Mouse (Mus musculus) activated CD4-positive, CD25-positive, alpha-beta regulatory T cell, adult 4 months (primary cell): ENCODE results near the gene Ece2. TPM values are rescaled to one million over a fixed set of nuclear protein-coding genes. Genes with fewer than 3 reads are reported as not detected.

Experiments
- ATAC-seq: one replicate; pipeline ENCODE4 v1.8.0; 2017
- polyA plus RNA-seq, 2 experiments: library from polyadenylated mRNA; unstranded; fragments of 100-300 nt; shearing (Covaris generic); gene quantifications; one replicate each; pipeline ENCODE4 v1.2.1; 2017

The Ece2 gene
- polyA plus RNA-seq, 2 experiments from 2014 or later: not detected

GRCm38 (mm10) chr16:20692241-20692965 lies 62.8 kb downstream of the Ece2 start:
- no peak for ATAC-seq

GRCm38 (mm10) chr16:20693111-20693701 lies 63.6 kb downstream of the Ece2 start, which contains the start of gene Fam131a:
Fam131a (plus strand) TSS chr16:20693241.
- ATAC-seq: peak; percentile 80

DNA sequence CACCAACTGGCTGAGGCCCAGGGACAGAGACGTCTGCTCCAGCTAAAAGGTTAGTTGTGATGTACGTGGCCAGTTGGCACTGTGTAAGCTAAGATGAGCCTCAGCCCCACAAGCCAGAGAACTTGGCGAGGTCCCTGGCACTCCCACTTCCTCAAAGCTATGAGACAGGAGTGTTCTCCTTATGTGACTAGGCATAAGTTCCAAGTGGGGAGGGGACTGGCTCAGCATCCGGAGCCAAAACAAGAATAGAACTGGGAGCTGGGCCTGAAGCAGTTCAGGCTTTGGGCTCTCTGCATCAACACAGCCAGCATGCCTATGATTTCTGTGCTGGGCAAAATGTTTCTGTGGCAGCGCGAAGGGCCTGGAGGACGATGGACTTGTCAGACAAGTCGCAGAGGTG lies 65.2 kb downstream of the Ece2 start:
- ATAC-seq: no peak

DNA sequence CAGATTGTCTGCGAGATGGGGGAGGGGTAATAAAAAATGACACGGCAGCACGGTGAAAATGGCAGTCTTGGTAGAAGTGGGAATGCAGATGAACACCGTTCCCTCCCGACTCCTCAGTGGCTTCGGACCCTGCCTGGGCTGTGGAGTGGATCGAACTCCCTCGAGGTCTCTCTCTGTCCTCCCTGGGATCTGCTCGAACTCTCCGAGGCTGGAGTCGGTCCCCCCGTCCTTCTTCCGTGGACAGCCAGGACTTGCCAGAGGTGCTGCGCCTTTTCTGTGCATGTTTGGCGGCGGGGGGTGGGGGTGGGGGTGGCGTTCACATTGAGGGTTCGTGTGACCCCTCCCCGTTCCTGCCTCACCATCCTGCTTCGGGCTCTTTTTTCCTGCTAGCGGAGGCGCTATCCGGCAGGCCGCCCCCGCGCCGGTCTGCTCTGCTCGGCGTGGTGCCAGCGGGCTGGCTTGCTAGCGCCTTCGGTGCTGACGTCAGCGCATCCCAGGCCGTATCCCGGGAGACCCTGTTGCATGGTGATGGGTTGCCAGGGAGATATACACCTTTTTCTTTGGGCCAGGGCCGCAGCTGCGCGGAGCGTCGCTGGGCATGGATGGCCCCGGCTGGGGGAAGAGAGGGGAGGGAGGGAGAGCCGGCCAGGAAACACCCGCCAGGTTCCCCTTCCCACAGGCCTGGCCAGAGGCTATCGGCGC lies 66.1 kb downstream of the Ece2 start:
- ATAC-seq: peak; percentile 4

Other genes starting within 250 kb of the Ece2 start
- 10 to 100 TPM; 25.1 to 25.4 TPM for gene Abcc5, start 203.4 kb upstream of the Ece2 start, polyA plus RNA-seq
- 10 to 100 TPM; 13.7 to 14.5 TPM for gene Eif2b5, start 131.0 kb upstream of the Ece2 start, polyA plus RNA-seq
- 10 to 100 TPM; 13.2 to 13.7 TPM for gene Dvl3, start 112.8 kb upstream of the Ece2 start, polyA plus RNA-seq
- 100 to 1,000 TPM; 467 to 550 TPM for gene Ap2m1, start 94.3 kb upstream of the Ece2 start, polyA plus RNA-seq
- 10 to 100 TPM; 49.5 to 57.2 TPM for gene Abcf3, start 81.3 kb upstream of the Ece2 start, polyA plus RNA-seq
- gene Vwa5b2, start 40.4 kb upstream of the Ece2 start, polyA plus RNA-seq: under 1 TPM; 0.11 to 0.42 TPM
- 10 to 100 TPM; 19.0 to 25.6 TPM for gene Eef1akmt4, start 18.2 kb upstream of the Ece2 start, polyA plus RNA-seq
- gene Gm49333, start 18.2 kb upstream of the Ece2 start, polyA plus RNA-seq: not detected
- gene Alg3, start 18.1 kb upstream of the Ece2 start, polyA plus RNA-seq: 10 to 100 TPM; 28.2 to 31.8 TPM
- not detected for gene Camk2n2, start 8.5 kb upstream of the Ece2 start, polyA plus RNA-seq
- gene Psmd2, start 21.8 kb downstream of the Ece2 start, polyA plus RNA-seq: 100 to 1,000 TPM; 152 to 157 TPM
- 10 to 100 TPM; 44.6 to 82.1 TPM for gene Eif4g1, start 38.5 kb downstream of the Ece2 start, polyA plus RNA-seq
- gene Fam131a, start 63.4 kb downstream of the Ece2 start, polyA plus RNA-seq: 1 to 10 TPM in 1 of 2 experiments, not detected in 1; 1.2 TPM
- 10 to 100 TPM; 72.6 to 80.2 TPM for gene Polr2h, start 87.8 kb downstream of the Ece2 start, polyA plus RNA-seq
- gene Clcn2, start 87.9 kb downstream of the Ece2 start, polyA plus RNA-seq: 1 to 10 TPM; 1.3 to 2.0 TPM
- not detected for gene Chrd, start 103.3 kb downstream of the Ece2 start, polyA plus RNA-seq
- under 1 TPM in 1 of 2 experiments, not detected in 1; 0.26 TPM for gene Thpo, start 104.7 kb downstream of the Ece2 start, polyA plus RNA-seq